Mouse (Mus musculus): ENCODE data around the gene Chmp6. TPM values are rescaled to one million over a fixed set of nuclear protein-coding genes. Genes with fewer than 3 reads are reported as not detected.
A peak's percentile ranks its signal among the peaks of the same experiment; 100 is the strongest.

Chmp6 gene
- polyA plus RNA-seq, 1 experiment from 2014 or later: 77.9 TPM

DNA sequence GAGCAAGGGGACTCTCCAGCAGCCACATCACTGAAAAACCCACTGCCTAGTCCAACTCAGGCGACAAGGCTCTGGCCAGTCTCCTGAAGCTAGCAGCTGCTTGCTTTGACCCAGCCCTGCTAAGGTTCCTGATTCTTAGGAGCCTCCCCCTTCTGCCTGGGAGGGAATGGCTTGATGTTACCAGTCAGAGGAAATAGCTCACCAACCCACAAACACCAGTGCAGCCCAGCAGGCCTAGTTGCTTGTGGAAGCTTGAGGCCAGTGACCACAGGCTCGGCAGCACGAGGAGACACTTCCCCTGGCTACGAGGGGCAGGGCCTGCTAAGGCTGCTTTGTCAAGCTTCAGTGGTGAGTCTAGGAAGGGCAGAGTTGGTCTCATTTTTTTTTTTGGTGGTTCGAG is 11.9 kb downstream of the Chmp6 start:
- Histone ChIP-seq H3K9me3 (ENCODE audit: control insufficient read depth, low read length) (no peaks in the 10 kb centered on the region), H3K27ac (replicated peaks; ENCODE audit: low read depth, low read length) (no peak overlapping the region), H3K27me3 (replicated peaks; ENCODE audit: control insufficient read depth, insufficient read depth, low read length) (no peaks in the 10 kb centered on the region), H3K36me3 (ENCODE audit: control insufficient read depth, insufficient read depth, low read length) (0 out of 2 replicates have a peak, but pooled peaks cover 2% of the 10 kb centered on the region), H3K4me1 (ENCODE audit: control insufficient read depth, insufficient read depth, low read length) (no peaks in the 10 kb centered on the region), H3K4me3 (ENCODE audit: low read depth, low read length) (no peak overlapping the region), H3K9ac (ENCODE audit: low read depth, low read length) (no peak overlapping the region), H3K4me2 (ENCODE audit: low read depth, low read length) (no peak overlapping the region)
- ATAC-seq (ENCODE audit: low read depth) (no peak), DNase-seq (ENCODE audit: low spot score) (peak; percentile 54)
- 75% methylated on average over 5 of the region's 5 CpGs for WGBS

DNA sequence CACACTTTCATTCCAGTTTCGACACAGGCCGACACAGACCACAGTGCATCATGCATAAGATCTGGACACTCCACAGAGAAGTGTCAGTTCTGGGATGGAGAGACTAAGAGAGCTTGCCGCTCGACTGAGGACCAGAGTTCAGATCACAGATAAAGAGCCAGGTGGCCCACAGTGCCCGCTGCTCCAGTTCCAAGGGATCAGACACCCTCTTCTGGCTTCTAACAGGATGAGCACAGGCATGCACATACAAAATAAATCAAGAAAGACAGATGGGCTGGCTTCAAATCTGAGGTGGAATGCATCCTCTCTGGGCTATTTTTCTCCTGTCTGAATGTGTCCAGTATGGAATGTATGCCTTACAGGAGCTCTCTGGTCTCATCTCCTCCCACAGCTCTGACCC is 13.5 kb downstream of the Chmp6 start:
- H3K36me3 ChIP-seq (ENCODE audit: control insufficient read depth, insufficient read depth, low read length): no peaks in the 10 kb centered on the region
- H3K27me3 ChIP-seq (replicated peaks; ENCODE audit: control insufficient read depth, insufficient read depth, low read length): no peaks in the 10 kb centered on the region
- H3K9ac ChIP-seq (ENCODE audit: low read depth, low read length): no peak overlapping the region
- ATAC-seq (ENCODE audit: low read depth): no peak
- H3K4me3 ChIP-seq (ENCODE audit: low read depth, low read length): no peak overlapping the region
- H3K9me3 ChIP-seq (ENCODE audit: control insufficient read depth, low read length): 0 out of 2 replicates have a peak, but pooled peaks cover 5% of the 10 kb centered on the region
- 71% methylated on average over 5 of the region's 5 CpGs for WGBS
- H3K27ac ChIP-seq (replicated peaks; ENCODE audit: low read depth, low read length): no peak overlapping the region
- H3K4me2 ChIP-seq (ENCODE audit: low read depth, low read length): no peak overlapping the region
- no peaks in the 10 kb centered on the region for H3K4me1 ChIP-seq (ENCODE audit: control insufficient read depth, insufficient read depth, low read length)
- DNase-seq (ENCODE audit: low spot score): no peak

DNA sequence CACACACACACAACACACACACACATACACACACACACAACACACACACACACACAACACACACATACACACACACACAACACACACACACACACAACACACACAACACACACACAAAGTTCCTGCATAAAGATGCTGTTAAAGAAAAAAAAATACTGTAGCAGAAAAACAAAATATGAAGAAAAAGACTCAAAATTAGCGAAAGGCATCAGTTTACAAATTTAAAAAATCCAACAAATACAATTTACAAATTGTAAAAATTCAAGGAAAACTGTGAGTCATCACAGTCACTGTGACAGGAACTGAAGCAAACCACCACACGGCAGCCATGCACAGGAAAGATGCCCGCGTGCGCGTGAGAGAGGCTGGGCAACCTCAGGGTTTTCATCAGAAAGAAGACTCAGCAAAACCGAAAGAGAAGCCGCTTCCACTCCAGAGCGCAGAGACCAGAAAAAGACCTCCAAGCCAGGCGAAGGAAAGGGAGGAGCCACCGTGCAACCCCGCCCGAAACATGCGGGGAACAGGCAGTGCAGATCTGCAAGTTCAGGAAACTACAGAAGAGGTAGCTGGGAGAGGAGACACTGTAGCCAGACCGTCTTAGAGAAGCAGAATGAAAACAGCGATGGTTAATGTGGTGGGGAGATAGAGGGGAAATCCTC is 14.9 kb downstream of the Chmp6 start:
- Histone ChIP-seq H3K4me1 (ENCODE audit: control insufficient read depth, insufficient read depth, low read length) (0 out of 2 replicates have a peak, but pooled peaks cover 8% of the 10 kb centered on the region), H3K36me3 (ENCODE audit: control insufficient read depth, insufficient read depth, low read length) (no peaks in the 10 kb centered on the region), H3K9me3 (ENCODE audit: control insufficient read depth, low read length) (0 out of 2 replicates have a peak, but pooled peaks cover 5% of the 10 kb centered on the region), H3K4me2 (ENCODE audit: low read depth, low read length) (peak overlapping the region; percentile 31; the same call in 1 of the 2 replicates), H3K27me3 (replicated peaks; ENCODE audit: control insufficient read depth, insufficient read depth, low read length) (no peaks in the 10 kb centered on the region), H3K27ac (replicated peaks; ENCODE audit: low read depth, low read length) (no peak overlapping the region), H3K4me3 (ENCODE audit: low read depth, low read length) (no peak overlapping the region), H3K9ac (ENCODE audit: low read depth, low read length) (no peak overlapping the region)
- WGBS: 65% methylated on average over 16 of the region's 16 CpGs
- DNase-seq (ENCODE audit: low spot score) (no peak), ATAC-seq (ENCODE audit: low read depth) (no peak)

DNA sequence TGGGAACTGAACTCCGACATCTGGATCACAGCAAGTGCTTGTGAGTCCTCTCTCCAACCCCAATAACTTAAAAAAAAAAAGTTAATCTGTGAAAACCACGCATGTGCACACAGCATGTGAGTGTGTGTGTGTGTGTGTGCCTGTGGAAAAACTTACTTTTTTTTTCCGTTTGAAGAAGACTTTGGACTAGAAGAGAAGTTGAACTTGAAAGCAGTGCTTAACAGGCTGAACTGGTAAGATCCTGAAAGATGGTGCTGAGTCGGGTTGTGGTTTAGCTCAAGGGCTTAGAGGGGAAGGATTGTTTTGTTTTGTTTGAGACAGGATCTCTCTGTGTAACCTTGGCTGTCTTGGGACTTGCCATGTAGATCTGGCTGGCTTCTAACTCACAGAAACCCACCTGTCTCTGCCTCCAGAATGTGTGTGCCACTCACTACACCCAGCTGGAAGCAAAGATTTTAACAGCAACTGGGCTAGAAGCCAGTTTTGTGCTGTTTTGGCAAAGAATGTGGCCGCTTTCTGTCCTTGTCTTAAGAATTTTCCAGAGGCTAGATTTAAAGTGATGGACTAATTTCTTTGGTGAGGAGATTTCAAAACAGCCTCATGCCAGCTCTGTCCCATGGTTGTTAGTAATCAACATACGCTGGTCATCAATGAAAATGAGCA is 16.5 kb downstream of the Chmp6 start:
- ATAC-seq (ENCODE audit: low read depth): no peak
- Histone ChIP-seq H3K27me3 (replicated peaks; ENCODE audit: control insufficient read depth, insufficient read depth, low read length) (no peaks in the 10 kb centered on the region), H3K4me3 (ENCODE audit: low read depth, low read length) (no peak overlapping the region), H3K4me2 (ENCODE audit: low read depth, low read length) (no peak overlapping the region), H3K36me3 (ENCODE audit: control insufficient read depth, insufficient read depth, low read length) (no peaks in the 10 kb centered on the region), H3K9me3 (ENCODE audit: control insufficient read depth, low read length) (0 out of 2 replicates have a peak, but pooled peaks cover 5% of the 10 kb centered on the region), H3K4me1 (ENCODE audit: control insufficient read depth, insufficient read depth, low read length) (0 out of 2 replicates have a peak, but pooled peaks cover 11% of the 10 kb centered on the region), H3K27ac (replicated peaks; ENCODE audit: low read depth, low read length) (no peak overlapping the region; the same call in 1 of the 2 replicates), H3K9ac (ENCODE audit: low read depth, low read length) (no peak overlapping the region)
- WGBS: 80% methylated on average over 6 of the region's 6 CpGs
- no peak for DNase-seq (ENCODE audit: low spot score)

DNA sequence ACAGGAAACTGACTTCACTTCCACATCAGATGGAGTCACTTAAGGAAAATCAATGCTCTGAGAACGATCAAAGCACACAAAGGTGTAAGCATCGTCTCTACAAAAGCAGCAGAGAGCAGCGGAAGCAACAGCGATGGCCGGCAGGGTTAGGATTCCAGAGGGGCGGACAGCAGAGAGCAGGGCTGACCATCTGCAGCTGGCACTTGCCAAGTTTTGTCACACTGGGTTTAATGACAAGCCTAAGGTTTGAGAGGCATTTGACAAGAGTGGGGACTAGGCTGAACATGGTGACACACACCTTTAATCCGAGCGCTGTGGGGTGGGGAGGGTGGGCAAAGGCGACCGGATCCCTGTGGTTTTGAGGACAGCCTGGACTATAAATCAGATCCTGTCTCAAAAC is 18.6 kb downstream of the Chmp6 start:
- Histone ChIP-seq H3K27me3 (replicated peaks; ENCODE audit: control insufficient read depth, insufficient read depth, low read length) (no peaks in the 10 kb centered on the region), H3K36me3 (ENCODE audit: control insufficient read depth, insufficient read depth, low read length) (no peaks in the 10 kb centered on the region), H3K4me3 (ENCODE audit: low read depth, low read length) (no peak overlapping the region), H3K4me2 (ENCODE audit: low read depth, low read length) (no peak overlapping the region), H3K4me1 (ENCODE audit: control insufficient read depth, insufficient read depth, low read length) (peaks cover 21% of the 10 kb centered on the region), H3K9ac (ENCODE audit: low read depth, low read length) (no peak overlapping the region), H3K9me3 (ENCODE audit: control insufficient read depth, low read length) (0 out of 2 replicates have a peak, but pooled peaks cover 5% of the 10 kb centered on the region), H3K27ac (replicated peaks; ENCODE audit: low read depth, low read length) (no peak overlapping the region)
- WGBS: 62% methylated on average over 10 of the region's 10 CpGs
- no peak for DNase-seq (ENCODE audit: low spot score)
- ATAC-seq (ENCODE audit: low read depth): no peak

DNA sequence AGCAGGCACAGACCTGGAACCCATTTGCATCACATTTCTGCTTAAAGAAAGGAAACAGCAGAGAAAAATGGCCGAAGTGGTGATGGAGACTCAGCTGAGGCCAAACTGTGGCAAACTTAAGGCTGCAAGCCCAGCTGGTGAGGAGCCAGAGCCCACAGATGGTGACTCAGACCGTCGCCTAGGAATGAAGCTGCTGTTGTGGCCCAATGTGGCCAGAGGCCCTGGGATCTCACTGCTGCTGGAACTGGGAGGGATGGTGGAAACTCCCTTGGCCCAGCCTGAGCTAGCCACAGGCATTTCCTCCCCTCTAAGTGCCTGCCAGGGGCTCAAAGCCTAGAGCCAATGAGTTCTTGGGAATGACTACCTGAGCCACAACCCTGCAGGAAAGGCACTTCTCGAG is 19.9 kb downstream of the Chmp6 start:
- Histone ChIP-seq H3K4me2 (ENCODE audit: low read depth, low read length) (no peak overlapping the region), H3K4me1 (ENCODE audit: control insufficient read depth, insufficient read depth, low read length) (peaks cover 31% of the 10 kb centered on the region), H3K36me3 (ENCODE audit: control insufficient read depth, insufficient read depth, low read length) (no peaks in the 10 kb centered on the region), H3K9ac (ENCODE audit: low read depth, low read length) (no peak overlapping the region), H3K27me3 (replicated peaks; ENCODE audit: control insufficient read depth, insufficient read depth, low read length) (no peaks in the 10 kb centered on the region), H3K9me3 (ENCODE audit: control insufficient read depth, low read length) (0 out of 2 replicates have a peak, but pooled peaks cover 5% of the 10 kb centered on the region), H3K27ac (replicated peaks; ENCODE audit: low read depth, low read length) (peak overlapping the region; percentile 40; the same call in 1 of the 2 replicates), H3K4me3 (ENCODE audit: low read depth, low read length) (no peak overlapping the region)
- DNase-seq (ENCODE audit: low spot score): peak; percentile 62
- WGBS: 21% methylated on average over 4 of the region's 4 CpGs
- ATAC-seq (ENCODE audit: low read depth): no peak; the same call in 1 of the 2 replicates

DNA sequence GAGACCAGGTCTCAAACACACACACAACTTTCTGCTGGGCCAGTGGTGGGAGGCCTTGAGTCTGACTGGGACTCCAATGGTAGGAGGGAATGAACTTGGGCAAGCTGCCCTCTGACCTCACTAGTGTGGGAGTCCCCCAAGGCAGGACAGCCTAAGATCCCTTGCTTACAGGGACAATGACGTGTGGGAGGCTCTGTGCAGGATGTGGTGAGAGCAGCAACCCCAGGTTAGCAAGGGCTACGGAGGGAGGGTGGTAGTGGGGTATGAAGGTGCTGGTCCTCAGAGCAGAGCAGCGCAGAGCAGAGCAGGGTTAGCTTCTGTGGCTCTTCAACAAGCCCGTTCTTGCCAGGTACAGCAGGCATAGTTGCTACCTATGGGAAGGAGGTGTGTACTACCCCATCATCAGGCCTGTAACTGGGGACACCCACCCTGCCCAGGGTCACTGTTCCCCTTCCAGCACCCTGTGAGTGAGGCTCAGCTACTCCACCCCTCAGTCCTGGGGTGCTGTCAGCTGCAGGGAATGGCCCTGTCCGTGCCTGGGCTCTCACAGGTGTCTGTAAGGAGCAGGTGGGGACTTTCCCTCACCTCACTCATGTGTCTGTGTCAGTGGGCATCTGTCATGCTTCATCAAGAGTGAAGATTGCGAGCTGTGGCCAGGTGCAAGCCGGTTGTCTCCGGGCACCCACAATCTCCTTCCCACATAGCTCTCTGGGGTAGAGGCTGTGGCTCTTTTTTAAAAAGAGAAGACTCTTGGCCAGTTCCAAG is 20.8 kb downstream of the Chmp6 start:
- Histone ChIP-seq H3K9ac (ENCODE audit: low read depth, low read length) (no peak overlapping the region), H3K4me1 (ENCODE audit: control insufficient read depth, insufficient read depth, low read length) (peaks cover 37% of the 10 kb centered on the region), H3K4me2 (ENCODE audit: low read depth, low read length) (no peak overlapping the region), H3K9me3 (ENCODE audit: control insufficient read depth, low read length) (0 out of 2 replicates have a peak, but pooled peaks cover 5% of the 10 kb centered on the region), H3K4me3 (ENCODE audit: low read depth, low read length) (no peak overlapping the region), H3K27ac (replicated peaks; ENCODE audit: low read depth, low read length) (no peak overlapping the region), H3K36me3 (ENCODE audit: control insufficient read depth, insufficient read depth, low read length) (no peaks in the 10 kb centered on the region), H3K27me3 (replicated peaks; ENCODE audit: control insufficient read depth, insufficient read depth, low read length) (no peaks in the 10 kb centered on the region)
- ATAC-seq (ENCODE audit: low read depth) (no peak), DNase-seq (ENCODE audit: low spot score) (no peak)
- WGBS: 78% methylated on average over 8 of the region's 8 CpGs

DNA sequence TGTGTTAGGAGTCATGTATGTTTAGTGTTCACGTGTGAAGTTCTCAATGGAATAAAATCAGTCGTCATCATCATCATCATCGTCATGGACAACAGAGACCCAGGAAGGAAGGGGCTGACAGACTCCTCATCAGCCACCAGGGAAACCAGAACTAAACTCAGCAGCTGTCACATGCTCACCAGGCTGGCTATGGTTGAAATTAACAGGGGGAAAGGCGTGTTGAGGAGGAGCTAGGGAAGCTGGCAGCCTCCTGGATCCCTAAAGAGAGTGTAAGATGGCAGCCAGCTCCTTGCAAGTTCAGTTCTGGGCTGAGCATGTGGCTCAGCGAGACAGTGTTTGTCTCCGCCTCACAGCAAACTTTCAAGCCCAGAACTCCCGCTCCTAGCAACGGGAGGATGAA is 21.5 kb downstream of the Chmp6 start:
- no peaks in the 10 kb centered on the region for H3K27me3 ChIP-seq (replicated peaks; ENCODE audit: control insufficient read depth, insufficient read depth, low read length)
- 0 out of 2 replicates have a peak, but pooled peaks cover 5% of the 10 kb centered on the region for H3K9me3 ChIP-seq (ENCODE audit: control insufficient read depth, low read length)
- no peak for ATAC-seq (ENCODE audit: low read depth)
- DNase-seq (ENCODE audit: low spot score): no peak
- no peak overlapping the region for H3K9ac ChIP-seq (ENCODE audit: low read depth, low read length)
- no peak overlapping the region for H3K27ac ChIP-seq (replicated peaks; ENCODE audit: low read depth, low read length)
- H3K4me3 ChIP-seq (ENCODE audit: low read depth, low read length): no peak overlapping the region
- H3K4me2 ChIP-seq (ENCODE audit: low read depth, low read length): no peak overlapping the region
- peaks cover 37% of the 10 kb centered on the region for H3K4me1 ChIP-seq (ENCODE audit: control insufficient read depth, insufficient read depth, low read length)
- no peaks in the 10 kb centered on the region for H3K36me3 ChIP-seq (ENCODE audit: control insufficient read depth, insufficient read depth, low read length)
- WGBS: 74% methylated on average over 8 of the region's 8 CpGs

Measured in embryonic facial prominence, embryonic 14.5 days (tissue).